Mouse (Mus musculus) neural tube, embryonic 12.5 days (tissue): ENCODE measurements at regions not wholly inside any gene's neighbourhood (a gene's known extent, or its start where the extent isn't known, plus 50 kb on each side); places are given as distances from the start of the nearest gene placed in this dataset.
"Not testable (repeated sequence)": the region's sequence is repeated elsewhere in the genome, so short reads cannot be mapped to it uniquely, and the experiment has no call there.

Experiments used
- ATAC-seq: fragments of 200-750 bp; cut with Nextera tagmentation; 2 replicates; pipeline ENCODE4 v1.8.0; 2017; ENCODE audit warnings: low read depth, mild to moderate bottlenecking, moderate TSS enrichment, moderate library complexity; ENCODE audit not compliant: low FRiP score
- H3K27ac ChIP-seq: fragments of 300-500 bp; sonication (generic); 2 replicates; pipeline ENCODE4 v1.5.1; 2016
- H3K27me3 ChIP-seq: fragments of 300-500 bp; sonication (generic); replicated peaks from 2 replicates; pipeline ENCODE4 v1.6.1; 2016; ENCODE audit warnings: mild to moderate bottlenecking
- H3K36me3 ChIP-seq: fragments of 300-500 bp; sonication (generic); 2 replicates; pipeline ENCODE4 v1.6.1; 2016; ENCODE audit warnings: mild to moderate bottlenecking
- H3K4me1 ChIP-seq: fragments of 300-500 bp; sonication (generic); 2 replicates; pipeline ENCODE4 v1.6.1; 2016
- H3K4me2 ChIP-seq: fragments of 300-500 bp; sonication (generic); replicated peaks from 2 replicates; pipeline ENCODE4 v1.6.1; 2016; ENCODE audit warnings: mild to moderate bottlenecking
- H3K4me3 ChIP-seq: fragments of 300-500 bp; sonication (generic); 2 replicates; pipeline ENCODE4 v1.5.1; 2016
- H3K9ac ChIP-seq: fragments of 300-500 bp; sonication (generic); 2 replicates; pipeline ENCODE4 v1.6.1; 2016; ENCODE audit warnings: mild to moderate bottlenecking
- H3K9me3 ChIP-seq: fragments of 300-500 bp; sonication (generic); 2 replicates; pipeline ENCODE4 v1.6.1; 2016; ENCODE audit warnings: mild to moderate bottlenecking
- WGBS: fragments of 180-500 bp; shearing (Covaris S2); methylation state at CpG from one replicate; pipeline ENCODE4 v1.1.7; 2016; 5-methylcytosine and 5-hydroxymethylcytosine counted together

- WGBS = 67% methylated on average over 5 of the region's 5 CpGs
- Histone ChIP-seq H3K27me3 (no peaks in the 10 kb centered on the region), H3K4me1 (no peaks in the 10 kb centered on the region), H3K9ac (no peak overlapping the region), H3K9me3 (no peaks in the 10 kb centered on the region), H3K36me3 (no peaks in the 10 kb centered on the region), H3K4me3 (no peak overlapping the region), H3K4me2 (no peak overlapping the region), H3K27ac (no peak overlapping the region)
- no peak for ATAC-seq
Observed at GRCm38 (mm10) chr4:84157911-84158647, 517.0 kb downstream of the Bnc2 start.

- H3K36me3 ChIP-seq = no peaks in the 10 kb centered on the region
- no peak overlapping the region for H3K27ac ChIP-seq
- 88% methylated on average over 6 of the region's 6 CpGs for whole genome bisulfite sequencing
- no peaks in the 10 kb centered on the region for H3K4me1 ChIP-seq
- no peak overlapping the region for H3K9ac ChIP-seq
- H3K9me3 ChIP-seq = no peaks in the 10 kb centered on the region
- no peaks in the 10 kb centered on the region for H3K27me3 ChIP-seq
- H3K4me2 ChIP-seq = no peak overlapping the region
- H3K4me3 ChIP-seq = no peak overlapping the region
- no peak for ATAC-seq
Observed at GRCm38 (mm10) chr4:84163362-84163761, 511.7 kb downstream of the Bnc2 start.

GRCm38 (mm10) chr4:84165256-84165655, 509.8 kb downstream of the Bnc2 start:
- no peak for ATAC-seq
- no peaks in the 10 kb centered on the region for H3K27me3 ChIP-seq
- H3K9ac ChIP-seq = no peak overlapping the region
- no peaks in the 10 kb centered on the region for H3K36me3 ChIP-seq
- no peak overlapping the region for H3K4me2 ChIP-seq
- H3K4me3 ChIP-seq = no peak overlapping the region
- H3K9me3 ChIP-seq = no peaks in the 10 kb centered on the region
- 90% methylated on average over 3 of the region's 3 CpGs for WGBS
- H3K4me1 ChIP-seq = no peaks in the 10 kb centered on the region
- H3K27ac ChIP-seq = no peak overlapping the region

- H3K9ac ChIP-seq = no peak overlapping the region
- no peak overlapping the region for H3K4me2 ChIP-seq
- H3K27me3 ChIP-seq = no peaks in the 10 kb centered on the region
- ATAC-seq = peak; percentile 68; the same call in 1 of the 2 replicates
- WGBS = 25% methylated on average over 6 of the region's 6 CpGs
- H3K27ac ChIP-seq = no peak overlapping the region
- H3K4me3 ChIP-seq = no peak overlapping the region
- H3K9me3 ChIP-seq = no peaks in the 10 kb centered on the region
- no peaks in the 10 kb centered on the region for H3K36me3 ChIP-seq
- H3K4me1 ChIP-seq = peaks cover 12% of the 10 kb centered on the region
Observed at GRCm38 (mm10) chr4:84172841-84173240, 502.2 kb downstream of the Bnc2 start.

- Histone ChIP-seq H3K4me3 (no peak overlapping the region), H3K9ac (no peak overlapping the region), H3K27me3 (no peaks in the 10 kb centered on the region), H3K27ac (no peak overlapping the region), H3K9me3 (no peaks in the 10 kb centered on the region), H3K4me2 (no peak overlapping the region), H3K4me1 (peaks cover 14% of the 10 kb centered on the region), H3K36me3 (no peaks in the 10 kb centered on the region)
- no peak for ATAC-seq
- WGBS = 61% methylated on average over 2 of the region's 2 CpGs
Observed at GRCm38 (mm10) chr4:84173441-84173840, 501.6 kb downstream of the Bnc2 start.

GRCm38 (mm10) chr4:84176457-84176856, 498.6 kb downstream of the Bnc2 start:
- H3K4me3 ChIP-seq, H3K9me3 ChIP-seq, ATAC-seq, H3K9ac ChIP-seq, H3K27ac ChIP-seq, H3K27me3 ChIP-seq, H3K36me3 ChIP-seq, H3K4me2 ChIP-seq: not testable (repeated sequence)
- H3K4me1 ChIP-seq = peaks cover 14% of the 10 kb centered on the region
- WGBS = 94% methylated on average over 6 of the region's 6 CpGs

GRCm38 (mm10) chr4:84177827-84178226, 497.2 kb downstream of the Bnc2 start:
- H3K9me3 ChIP-seq = no peaks in the 10 kb centered on the region
- H3K9ac ChIP-seq = no peak overlapping the region
- ATAC-seq = peak; percentile 68; the same call in 1 of the 2 replicates
- no peak overlapping the region for H3K27ac ChIP-seq
- H3K27me3 ChIP-seq = no peaks in the 10 kb centered on the region
- peaks cover 11% of the 10 kb centered on the region for H3K4me1 ChIP-seq
- H3K4me3 ChIP-seq = no peak overlapping the region
- 24% methylated on average over 3 of the region's 3 CpGs for WGBS
- H3K4me2 ChIP-seq = no peak overlapping the region
- H3K36me3 ChIP-seq = no peaks in the 10 kb centered on the region

GRCm38 (mm10) chr4:84184436-84184835, 490.6 kb downstream of the Bnc2 start:
- H3K27ac ChIP-seq = no peak overlapping the region
- WGBS = 94% methylated on average over 4 of the region's 4 CpGs
- no peaks in the 10 kb centered on the region for H3K36me3 ChIP-seq
- no peaks in the 10 kb centered on the region for H3K27me3 ChIP-seq
- H3K9me3 ChIP-seq = no peaks in the 10 kb centered on the region
- no peaks in the 10 kb centered on the region for H3K4me1 ChIP-seq
- no peak overlapping the region for H3K9ac ChIP-seq
- ATAC-seq = no peak
- no peak overlapping the region for H3K4me2 ChIP-seq
- H3K4me3 ChIP-seq = no peak overlapping the region

GRCm38 (mm10) chr4:84184844-84185243, 490.2 kb downstream of the Bnc2 start:
- no peaks in the 10 kb centered on the region for H3K27me3 ChIP-seq
- no peak overlapping the region for H3K4me2 ChIP-seq
- ATAC-seq = no peak
- H3K9ac ChIP-seq = no peak overlapping the region
- no peaks in the 10 kb centered on the region for H3K4me1 ChIP-seq
- no peak overlapping the region for H3K4me3 ChIP-seq
- no peak overlapping the region for H3K27ac ChIP-seq
- H3K36me3 ChIP-seq = no peaks in the 10 kb centered on the region
- H3K9me3 ChIP-seq = no peaks in the 10 kb centered on the region
- 97% methylated on average over 6 of the region's 6 CpGs for WGBS

GRCm38 (mm10) chr4:84189315-84189714, 485.8 kb downstream of the Bnc2 start:
- Histone ChIP-seq H3K4me3 (no peak overlapping the region), H3K27ac (no peak overlapping the region), H3K27me3 (no peaks in the 10 kb centered on the region; the same call in 1 of the 2 replicates), H3K4me2 (no peak overlapping the region), H3K9me3 (no peaks in the 10 kb centered on the region), H3K36me3 (no peaks in the 10 kb centered on the region), H3K9ac (no peak overlapping the region), H3K4me1 (no peaks in the 10 kb centered on the region)
- no peak for ATAC-seq
- 59% methylated on average over 12 of the region's 12 CpGs for WGBS

- no peaks in the 10 kb centered on the region for H3K9me3 ChIP-seq
- H3K4me2 ChIP-seq = no peak overlapping the region
- no peak overlapping the region for H3K9ac ChIP-seq
- no peaks in the 10 kb centered on the region for H3K36me3 ChIP-seq
- no peak for ATAC-seq
- no peak overlapping the region for H3K4me3 ChIP-seq
- no peaks in the 10 kb centered on the region for H3K4me1 ChIP-seq
- H3K27me3 ChIP-seq = no peaks in the 10 kb centered on the region; the same call in 1 of the 2 replicates
- H3K27ac ChIP-seq = no peak overlapping the region
- WGBS = 90% methylated on average over 2 of the region's 2 CpGs
Observed at GRCm38 (mm10) chr4:84191303-84191702, 483.8 kb downstream of the Bnc2 start.

GRCm38 (mm10) chr4:84192301-84192700, 482.8 kb downstream of the Bnc2 start:
- no peaks in the 10 kb centered on the region; the same call in 1 of the 2 replicates for H3K27me3 ChIP-seq
- H3K9ac ChIP-seq = no peak overlapping the region
- 67% methylated on average over 2 of the region's 2 CpGs for WGBS
- no peak for ATAC-seq
- H3K27ac ChIP-seq = no peak overlapping the region
- no peak overlapping the region for H3K4me2 ChIP-seq
- H3K9me3 ChIP-seq = no peaks in the 10 kb centered on the region
- no peaks in the 10 kb centered on the region for H3K4me1 ChIP-seq
- no peaks in the 10 kb centered on the region for H3K36me3 ChIP-seq
- H3K4me3 ChIP-seq = no peak overlapping the region

GRCm38 (mm10) chr4:84196732-84197131, 478.3 kb downstream of the Bnc2 start:
- 91% methylated on average over 2 of the region's 2 CpGs for WGBS
- H3K4me3 ChIP-seq = no peak overlapping the region
- no peak overlapping the region for H3K9ac ChIP-seq
- no peaks in the 10 kb centered on the region for H3K9me3 ChIP-seq
- H3K36me3 ChIP-seq = no peaks in the 10 kb centered on the region
- no peak for ATAC-seq
- H3K4me2 ChIP-seq = no peak overlapping the region
- no peaks in the 10 kb centered on the region; the same call in 1 of the 2 replicates for H3K27me3 ChIP-seq
- H3K27ac ChIP-seq = no peak overlapping the region
- H3K4me1 ChIP-seq = peaks cover 14% of the 10 kb centered on the region
